Mouse (Mus musculus) midbrain, postnatal 0 days (tissue): Measurements from ENCODE around the gene Snd1. TPM values are rescaled to one million over a fixed set of nuclear protein-coding genes. Genes with fewer than 3 reads are reported as not detected.

ENCODE experiments used
- ATAC-seq: fragments of 200-750 bp; cut with Nextera tagmentation; 2 replicates; pipeline ENCODE4 v1.8.0; 2017; ENCODE audit warnings: moderate number of reproducible peaks, mild to moderate bottlenecking, moderate TSS enrichment, moderate library complexity; ENCODE audit not compliant: low FRiP score
- DNase-seq: peaks from one replicate; pipeline ENCODE4 v3.0.0-alpha.2; 2015; ENCODE audit warnings: low spot score
- H3K27ac ChIP-seq: fragments of 300-500 bp; sonication (generic); 2 replicates; pipeline ENCODE4 v1.5.1; 2014; ENCODE audit warnings: low read depth, mild to moderate bottlenecking, low read length, mixed read lengths
- H3K27me3 ChIP-seq: fragments of 300-500 bp; sonication (generic); 2 replicates; pipeline ENCODE4 v1.6.1; 2014; ENCODE audit warnings: low read length, control low read depth, mixed read lengths; ENCODE audit not compliant: insufficient read depth
- H3K36me3 ChIP-seq: fragments of 300-500 bp; sonication (generic); 2 replicates; pipeline ENCODE4 v1.6.1; 2014; ENCODE audit warnings: low read length, control low read depth, mixed read lengths; ENCODE audit not compliant: insufficient read depth
- H3K4me1 ChIP-seq: fragments of 300-500 bp; sonication (generic); 2 replicates; pipeline ENCODE4 v1.6.1; 2014; ENCODE audit warnings: mild to moderate bottlenecking, control low read depth, antibody characterized with exemption, low read length, mixed read lengths; ENCODE audit not compliant: insufficient read depth
- H3K4me2 ChIP-seq: fragments of 300-500 bp; sonication (generic); 2 replicates; pipeline ENCODE4 v1.6.1; 2014; ENCODE audit warnings: low read depth, mild to moderate bottlenecking, low read length, mixed read lengths; ENCODE audit not compliant: poor library complexity, severe bottlenecking
- H3K4me3 ChIP-seq: fragments of 300-500 bp; sonication (generic); 2 replicates; pipeline ENCODE4 v1.5.1; 2014; ENCODE audit warnings: low read depth, mild to moderate bottlenecking, low read length, moderate library complexity
- H3K9ac ChIP-seq: fragments of 300-500 bp; sonication (generic); replicated peaks from 2 replicates; pipeline ENCODE4 v1.6.1; 2014; ENCODE audit warnings: mild to moderate bottlenecking, low read length, moderate library complexity, mixed read lengths; ENCODE audit not compliant: poor library complexity, severe bottlenecking
- H3K9me3 ChIP-seq: fragments of 300-500 bp; sonication (generic); 2 replicates; pipeline ENCODE4 v1.6.1; 2016; ENCODE audit warnings: low read length, control low read depth
- CTCF ChIP-seq: IDR thresholded peaks from 2 replicates; pipeline ENCODE4 v1.5.1; 2016; ENCODE audit warnings: antibody characterized with exemption, mild to moderate bottlenecking
- WGBS: fragments of 180-500 bp; shearing (Covaris S2); extraction: QIAGEN DNeasy Blood & Tissue Kit; methylation state at CpG from one replicate; pipeline ENCODE4 v1.1.7; 2014; 5-methylcytosine and 5-hydroxymethylcytosine counted together
- polyA plus RNA-seq: library from polyadenylated mRNA; unstranded; fragments of >200 nt; fragmentation: Nextera tagmentation; extraction: Ambion mirVana; gene quantifications from 2 replicates; pipeline ENCODE4 v1.2.1, GENCODE M21; 2015
- total RNA-seq: library from RNA; depleted of rRNA; stranded (reverse); fragments of >200 nt; gene quantifications from 2 replicates; pipeline ENCODE4 v1.2.3, GENCODE M21; 2014

The Snd1 gene
- total and polyA plus RNA-seq, 2 experiments from 2014 or later: 70.6 to 81.1 TPM

DNA sequence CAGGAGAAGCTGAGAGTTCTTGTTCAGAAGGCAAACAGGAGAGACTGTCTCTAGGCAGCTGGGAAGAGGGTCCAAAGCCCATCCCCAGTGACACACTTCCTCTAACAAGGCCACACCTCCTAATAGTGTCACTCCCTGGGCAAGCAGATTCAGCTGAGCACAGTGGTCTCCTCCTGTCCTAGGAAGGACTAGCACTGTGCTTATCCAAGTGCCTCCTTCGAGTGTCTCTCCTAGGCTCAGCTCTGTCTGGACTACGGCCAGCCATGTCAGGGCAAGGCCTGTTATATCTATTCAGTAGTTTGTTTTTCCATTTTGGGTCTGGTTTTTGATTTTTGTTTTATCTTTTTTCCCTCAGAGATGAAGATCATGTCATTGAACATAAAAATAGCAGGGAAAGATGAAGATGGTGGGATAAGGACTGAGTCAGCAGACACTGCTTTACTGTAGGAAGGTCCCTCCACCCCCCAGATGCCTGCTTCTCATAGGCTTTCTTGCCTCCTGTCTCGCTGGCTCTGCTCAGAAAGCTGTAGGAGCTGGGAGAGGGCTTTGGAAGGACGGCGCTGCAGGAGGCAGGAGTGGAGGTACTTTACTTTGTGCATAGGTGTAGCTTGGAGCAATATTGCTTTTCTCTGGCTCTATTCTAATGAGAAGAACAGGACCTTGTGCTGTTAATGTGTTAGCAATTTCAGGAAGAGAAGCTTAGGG, 86.5 kb downstream of the Snd1 start:
- no peak for TF ChIP-seq CTCF
- DNase-seq (no peak), ATAC-seq (no peak)
- no peaks in the 10 kb centered on the region for H3K9me3 ChIP-seq
- H3K4me1 ChIP-seq: no peaks in the 10 kb centered on the region
- no peaks in the 10 kb centered on the region for H3K27me3 ChIP-seq
- WGBS: 83% methylated on average over 5 of the region's 5 CpGs
- no peak overlapping the region for H3K9ac ChIP-seq
- H3K36me3 ChIP-seq: no peaks in the 10 kb centered on the region
- no peak overlapping the region for H3K4me2 ChIP-seq
- no peak overlapping the region for H3K4me3 ChIP-seq
- H3K27ac ChIP-seq: no peak overlapping the region

GRCm38 (mm10) chr6:28562323-28563044, 87.5 kb downstream of the Snd1 start:
- ATAC-seq (no peak), DNase-seq (no peak)
- Histone ChIP-seq H3K4me1 (no peaks in the 10 kb centered on the region), H3K4me3 (no peak overlapping the region), H3K27me3 (no peaks in the 10 kb centered on the region), H3K36me3 (no peaks in the 10 kb centered on the region), H3K27ac (no peak overlapping the region), H3K4me2 (no peak overlapping the region), H3K9me3 (no peaks in the 10 kb centered on the region), H3K9ac (no peak overlapping the region)
- 80% methylated on average over 4 of the region's 4 CpGs for WGBS
- TF ChIP-seq CTCF: no peak; the same call in 1 of the 2 replicates

- WGBS: 66% methylated on average over 6 of the region's 6 CpGs
Observed at GRCm38 (mm10) chr6:28567978-28568377, 93.0 kb downstream of the Snd1 start.

GRCm38 (mm10) chr6:28571946-28572345, 97.0 kb downstream of the Snd1 start:
- no peaks in the 10 kb centered on the region for H3K9me3 ChIP-seq
- no peak overlapping the region for H3K27ac ChIP-seq
- H3K4me3 ChIP-seq: no peak overlapping the region
- no peak overlapping the region for H3K9ac ChIP-seq
- no peak for TF ChIP-seq CTCF
- H3K4me2 ChIP-seq: no peak overlapping the region
- ATAC-seq (no peak), DNase-seq (no peak)
- no peaks in the 10 kb centered on the region for H3K36me3 ChIP-seq
- 0 out of 2 replicates have a peak, but pooled peaks cover 4% of the 10 kb centered on the region for H3K4me1 ChIP-seq
- H3K27me3 ChIP-seq: no peaks in the 10 kb centered on the region
- WGBS: 72% methylated on average over 2 of the region's 2 CpGs

More at GRCm38 (mm10) chr6:28567978-28568377, 93.0 kb downstream of the Snd1 start:
- H3K9me3 ChIP-seq: no peaks in the 10 kb centered on the region
- ATAC-seq (no peak), DNase-seq (no peak)
- H3K4me1 ChIP-seq: 0 out of 2 replicates have a peak, but pooled peaks cover 2% of the 10 kb centered on the region
- H3K9ac ChIP-seq: no peak overlapping the region
- no peaks in the 10 kb centered on the region for H3K36me3 ChIP-seq
- no peaks in the 10 kb centered on the region for H3K27me3 ChIP-seq
- TF ChIP-seq CTCF: no peak
- H3K27ac ChIP-seq: no peak overlapping the region
- H3K4me2 ChIP-seq: no peak overlapping the region
- no peak overlapping the region for H3K4me3 ChIP-seq

GRCm38 (mm10) chr6:28572991-28573759, 98.2 kb downstream of the Snd1 start:
- DNase-seq (peak; percentile 83), ATAC-seq (peak; percentile 81)
- WGBS: 28% methylated on average over 11 of the region's 11 CpGs
- peak; percentile 3; the same call in 1 of the 2 replicates for TF ChIP-seq CTCF
- Histone ChIP-seq H3K4me1 (0 out of 2 replicates have a peak, but pooled peaks cover 4% of the 10 kb centered on the region), H3K27me3 (no peaks in the 10 kb centered on the region), H3K9ac (no peak overlapping the region), H3K4me2 (no peak overlapping the region), H3K36me3 (no peaks in the 10 kb centered on the region), H3K27ac (peak overlapping the region; percentile 34; the same call in 1 of the 2 replicates), H3K4me3 (no peak overlapping the region), H3K9me3 (no peaks in the 10 kb centered on the region)
